Mouse (Mus musculus) forebrain, embryonic 12.5 days (tissue): ENCODE measurements at regions not wholly inside any gene's neighbourhood (a gene's known extent, or its start where the extent isn't known, plus 50 kb on each side); places are given as distances from the start of the nearest gene placed in this dataset.

ENCODE experiments used
- ATAC-seq: fragments of 200-750 bp; cut with Nextera tagmentation; 2 replicates; pipeline ENCODE4 v1.8.0; 2017; ENCODE audit warnings: moderate TSS enrichment; ENCODE audit not compliant: low FRiP score
- H3K27ac ChIP-seq: fragments of 300-500 bp; sonication (generic); 2 replicates; pipeline ENCODE4 v1.5.1; 2016; ENCODE audit warnings: mild to moderate bottlenecking
- H3K27me3 ChIP-seq: fragments of 300-500 bp; sonication (generic); 2 replicates; pipeline ENCODE4 v1.6.1; 2016; ENCODE audit warnings: mild to moderate bottlenecking
- H3K36me3 ChIP-seq: fragments of 300-500 bp; sonication (generic); replicated peaks from 2 replicates; pipeline ENCODE4 v1.6.1; 2016; ENCODE audit warnings: mild to moderate bottlenecking
- H3K4me1 ChIP-seq: fragments of 300-500 bp; sonication (generic); 2 replicates; pipeline ENCODE4 v1.6.1; 2016
- H3K4me2 ChIP-seq: fragments of 300-500 bp; sonication (generic); 2 replicates; pipeline ENCODE4 v1.6.1; 2016; ENCODE audit warnings: mild to moderate bottlenecking, moderate library complexity
- H3K4me3 ChIP-seq: fragments of 300-500 bp; sonication (generic); replicated peaks from 2 replicates; pipeline ENCODE4 v1.5.1; 2016; ENCODE audit warnings: mild to moderate bottlenecking
- H3K9ac ChIP-seq: fragments of 300-500 bp; sonication (generic); 2 replicates; pipeline ENCODE4 v1.6.1; 2016; ENCODE audit warnings: mild to moderate bottlenecking
- H3K9me3 ChIP-seq: fragments of 300-500 bp; sonication (generic); 2 replicates; pipeline ENCODE4 v1.6.1; 2016
- WGBS: fragments of 180-500 bp; shearing (Covaris S2); methylation state at CpG from one replicate; pipeline ENCODE4 v1.1.7; 2016; 5-methylcytosine and 5-hydroxymethylcytosine counted together

GRCm38 (mm10) chr5:73887306-73887958 is 180.8 kb downstream of the Usp46 start:
- Histone ChIP-seq H3K9ac (no peak overlapping the region), H3K4me1 (no peaks in the 10 kb centered on the region), H3K27me3 (no peaks in the 10 kb centered on the region), H3K36me3 (no peaks in the 10 kb centered on the region), H3K9me3 (no peaks in the 10 kb centered on the region), H3K4me2 (no peak overlapping the region), H3K4me3 (no peak overlapping the region), H3K27ac (no peak overlapping the region)
- no peak for ATAC-seq
- 64% methylated on average over 8 of the region's 8 CpGs for WGBS

GRCm38 (mm10) chr5:73888391-73888790 is 179.8 kb downstream of the Usp46 start:
- no peaks in the 10 kb centered on the region for H3K9me3 ChIP-seq
- 51% methylated on average over 2 of the region's 2 CpGs for WGBS
- no peaks in the 10 kb centered on the region for H3K27me3 ChIP-seq
- H3K4me1 ChIP-seq = no peaks in the 10 kb centered on the region
- H3K4me3 ChIP-seq = no peak overlapping the region
- no peak overlapping the region for H3K9ac ChIP-seq
- H3K36me3 ChIP-seq = no peaks in the 10 kb centered on the region
- H3K4me2 ChIP-seq = no peak overlapping the region
- H3K27ac ChIP-seq = no peak overlapping the region
- ATAC-seq = no peak

- Histone ChIP-seq H3K4me3 (no peak overlapping the region), H3K36me3 (no peaks in the 10 kb centered on the region), H3K9ac (no peak overlapping the region), H3K4me2 (no peak overlapping the region), H3K27me3 (no peaks in the 10 kb centered on the region), H3K9me3 (0 out of 2 replicates have a peak, but pooled peaks cover 3% of the 10 kb centered on the region), H3K4me1 (no peaks in the 10 kb centered on the region), H3K27ac (no peak overlapping the region)
- WGBS = 59% methylated on average over 1 of the region's 1 CpGs
- no peak for ATAC-seq
Measured at GRCm38 (mm10) chr5:73889342-73889741, 178.9 kb downstream of the Usp46 start.

GRCm38 (mm10) chr5:73890942-73891341 is 177.3 kb downstream of the Usp46 start:
- no peaks in the 10 kb centered on the region for H3K36me3 ChIP-seq
- 90% methylated on average over 4 of the region's 4 CpGs for WGBS
- no peak overlapping the region for H3K4me2 ChIP-seq
- H3K27me3 ChIP-seq = no peaks in the 10 kb centered on the region
- no peak overlapping the region for H3K9ac ChIP-seq
- no peak overlapping the region for H3K27ac ChIP-seq
- H3K4me3 ChIP-seq = no peak overlapping the region
- H3K4me1 ChIP-seq = no peaks in the 10 kb centered on the region
- H3K9me3 ChIP-seq = 0 out of 2 replicates have a peak, but pooled peaks cover 4% of the 10 kb centered on the region
- no peak for ATAC-seq

- 94% methylated on average over 11 of the region's 11 CpGs for WGBS
- no peak for ATAC-seq
- Histone ChIP-seq H3K27me3 (no peaks in the 10 kb centered on the region), H3K4me3 (no peak overlapping the region), H3K9ac (no peak overlapping the region), H3K4me1 (no peaks in the 10 kb centered on the region), H3K4me2 (no peak overlapping the region), H3K9me3 (0 out of 2 replicates have a peak, but pooled peaks cover 4% of the 10 kb centered on the region), H3K27ac (no peak overlapping the region), H3K36me3 (no peaks in the 10 kb centered on the region)
Measured at GRCm38 (mm10) chr5:73891606-73892005, 176.6 kb downstream of the Usp46 start.

GRCm38 (mm10) chr5:73892440-73893225 is 175.6 kb downstream of the Usp46 start:
- 35% methylated on average over 4 of the region's 4 CpGs for WGBS
- Histone ChIP-seq H3K27me3 (no peaks in the 10 kb centered on the region), H3K36me3 (no peaks in the 10 kb centered on the region), H3K4me2 (no peak overlapping the region), H3K27ac (no peak overlapping the region), H3K9me3 (0 out of 2 replicates have a peak, but pooled peaks cover 4% of the 10 kb centered on the region), H3K4me1 (no peaks in the 10 kb centered on the region), H3K4me3 (no peak overlapping the region), H3K9ac (no peak overlapping the region)
- no peak for ATAC-seq

- WGBS = 89% methylated on average over 5 of the region's 5 CpGs
- 0 out of 2 replicates have a peak, but pooled peaks cover 4% of the 10 kb centered on the region for H3K9me3 ChIP-seq
Measured at GRCm38 (mm10) chr5:73895186-73895585, 173.0 kb downstream of the Usp46 start.

GRCm38 (mm10) chr5:73896785-73897184 is 171.4 kb downstream of the Usp46 start:
- H3K4me1 ChIP-seq = no peaks in the 10 kb centered on the region
- WGBS = 92% methylated on average over 1 of the region's 1 CpGs
- no peak for ATAC-seq

More at GRCm38 (mm10) chr5:73895186-73895585, 173.0 kb downstream of the Usp46 start:
- ATAC-seq = no peak
- Histone ChIP-seq H3K4me3 (no peak overlapping the region), H3K4me2 (no peak overlapping the region), H3K27ac (no peak overlapping the region), H3K4me1 (no peaks in the 10 kb centered on the region), H3K27me3 (no peaks in the 10 kb centered on the region), H3K36me3 (no peaks in the 10 kb centered on the region), H3K9ac (no peak overlapping the region)

GRCm38 (mm10) chr5:73901651-73902050 is 166.6 kb downstream of the Usp46 start:
- H3K27ac ChIP-seq = no peak overlapping the region
- WGBS = 97% methylated on average over 1 of the region's 1 CpGs
- 0 out of 2 replicates have a peak, but pooled peaks cover 3% of the 10 kb centered on the region for H3K27me3 ChIP-seq
- no peak for ATAC-seq
- no peaks in the 10 kb centered on the region for H3K36me3 ChIP-seq
- H3K4me1 ChIP-seq = peaks cover 5% of the 10 kb centered on the region; the same call in 1 of the 2 replicates
- no peak overlapping the region for H3K4me3 ChIP-seq
- no peak overlapping the region for H3K4me2 ChIP-seq
- no peaks in the 10 kb centered on the region for H3K9me3 ChIP-seq
- no peak overlapping the region for H3K9ac ChIP-seq

More at GRCm38 (mm10) chr5:73896785-73897184, 171.4 kb downstream of the Usp46 start:
- Histone ChIP-seq H3K4me2 (no peak overlapping the region), H3K9me3 (0 out of 2 replicates have a peak, but pooled peaks cover 4% of the 10 kb centered on the region), H3K27me3 (0 out of 2 replicates have a peak, but pooled peaks cover 3% of the 10 kb centered on the region), H3K9ac (no peak overlapping the region), H3K36me3 (no peaks in the 10 kb centered on the region), H3K27ac (no peak overlapping the region), H3K4me3 (no peak overlapping the region)

- no peaks in the 10 kb centered on the region for H3K9me3 ChIP-seq
- H3K36me3 ChIP-seq = no peaks in the 10 kb centered on the region
Measured at GRCm38 (mm10) chr5:73902470-73903218, 165.6 kb downstream of the Usp46 start.

GRCm38 (mm10) chr5:73903219-73903570 is 165.0 kb downstream of the Usp46 start:
- no peak overlapping the region for H3K27ac ChIP-seq
- no peak overlapping the region for H3K4me2 ChIP-seq
- ATAC-seq = no peak
- 40% methylated on average over 8 of the region's 8 CpGs for WGBS
- no peak overlapping the region for H3K4me3 ChIP-seq
- H3K4me1 ChIP-seq = peaks cover 5% of the 10 kb centered on the region; the same call in 1 of the 2 replicates
- H3K27me3 ChIP-seq = 0 out of 2 replicates have a peak, but pooled peaks cover 3% of the 10 kb centered on the region
- no peaks in the 10 kb centered on the region for H3K9me3 ChIP-seq
- no peaks in the 10 kb centered on the region for H3K36me3 ChIP-seq
- H3K9ac ChIP-seq = no peak overlapping the region

More at GRCm38 (mm10) chr5:73902470-73903218, 165.6 kb downstream of the Usp46 start:
- H3K27ac ChIP-seq = no peak overlapping the region
- no peak overlapping the region for H3K4me2 ChIP-seq
- peaks cover 5% of the 10 kb centered on the region; the same call in 1 of the 2 replicates for H3K4me1 ChIP-seq
- no peak overlapping the region for H3K9ac ChIP-seq
- ATAC-seq = no peak
- H3K27me3 ChIP-seq = 0 out of 2 replicates have a peak, but pooled peaks cover 3% of the 10 kb centered on the region
- WGBS = 64% methylated on average over 7 of the region's 7 CpGs
- no peak overlapping the region for H3K4me3 ChIP-seq
